Mouse (Mus musculus) left cerebral cortex, adult 18-20 months (tissue): ENCODE results near the gene Atp6v0c. TPM values are rescaled to one million over a fixed set of nuclear protein-coding genes. Genes with fewer than 3 reads are reported as not detected.
"Not testable (repeated sequence)": the region's sequence is repeated elsewhere in the genome, so short reads cannot be mapped to it uniquely, and the experiment has no call there.

ENCODE experiments used
- DNase-seq, 2 experiments: peaks; one replicate each; pipeline ENCODE4 v3.0.0; 2021 to 2022; ENCODE audit warnings: low spot score in 2 of 2, mixed read lengths in 1 of 2
- total RNA-seq, 2 experiments: library from RNA; stranded (reverse); gene quantifications; 2 replicates each; pipeline ENCODE4 v1.2.3; 2021

The Atp6v0c gene
- total RNA-seq, 2 experiments from 2014 or later, result 1,209 to 1,218 TPM

- no peak for DNase-seq
Observed at GRCm38 (mm10) chr17:24162584-24163175, 6.8 kb downstream of the Atp6v0c start.

DNA sequence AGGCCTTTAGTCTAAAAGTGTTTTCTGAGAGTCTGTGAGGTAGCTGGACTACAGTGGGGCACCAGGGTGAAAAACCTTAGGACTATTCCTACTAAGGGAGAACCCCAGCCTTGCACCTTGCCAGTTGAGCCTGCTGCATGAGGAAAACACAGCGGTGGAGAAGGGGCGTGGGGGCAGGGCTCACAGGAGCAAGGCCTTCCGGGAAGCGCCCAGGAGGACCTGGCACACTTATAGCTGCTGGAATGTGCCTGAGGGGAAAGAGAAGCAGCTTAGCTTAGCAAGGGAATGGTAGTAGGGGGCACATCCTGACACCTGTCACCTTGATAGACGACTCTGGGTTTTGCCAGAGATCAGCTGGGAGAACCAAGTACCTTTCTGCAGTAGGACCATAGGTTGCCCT is 8.0 kb downstream of the Atp6v0c start:
- DNase-seq, result no peak

DNA sequence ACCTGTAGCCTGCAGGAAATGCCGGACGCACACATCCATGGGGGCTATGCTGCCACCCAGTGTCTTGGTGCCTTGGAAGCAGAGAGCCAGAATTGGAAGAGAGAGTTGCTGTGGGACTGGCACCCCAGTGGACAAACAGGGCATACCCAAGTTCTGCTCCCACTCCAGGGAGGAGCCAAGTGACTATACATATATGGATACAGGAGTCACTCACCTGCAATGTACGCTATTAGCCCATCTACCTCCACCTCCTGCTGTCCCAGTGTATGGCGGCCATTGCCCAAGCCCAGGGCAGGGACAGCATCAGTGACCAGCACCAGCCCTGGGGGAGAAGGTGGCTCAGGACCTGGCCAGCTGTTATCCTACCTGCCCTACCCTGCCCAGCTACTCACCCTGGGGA is 12.0 kb downstream of the Atp6v0c start:
- DNase-seq, result no peak

GRCm38 (mm10) chr17:24157121-24157520 is 12.4 kb downstream of the Atp6v0c start:
- DNase-seq, result no peak

DNA sequence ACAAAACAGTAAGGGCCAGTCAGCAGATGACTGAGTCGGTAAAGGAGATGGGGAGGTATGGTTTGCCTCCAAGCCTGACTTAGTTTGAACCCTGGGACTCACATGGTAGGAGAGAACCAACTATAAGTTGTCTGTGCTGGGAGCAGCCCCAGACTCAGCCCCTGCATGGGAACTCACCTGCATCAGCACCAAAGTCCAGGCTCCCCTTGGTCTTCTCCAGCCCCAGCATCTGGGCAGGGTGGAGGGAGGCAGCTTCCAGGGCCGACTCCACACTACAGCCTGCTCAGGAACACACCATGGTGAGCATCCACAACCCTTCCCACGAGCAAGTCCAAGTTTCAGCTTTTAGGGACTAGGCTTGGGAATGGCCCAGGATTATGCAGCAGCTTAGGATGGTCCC is 13.1 kb downstream of the Atp6v0c start:
- DNase-seq, result no peak

DNA sequence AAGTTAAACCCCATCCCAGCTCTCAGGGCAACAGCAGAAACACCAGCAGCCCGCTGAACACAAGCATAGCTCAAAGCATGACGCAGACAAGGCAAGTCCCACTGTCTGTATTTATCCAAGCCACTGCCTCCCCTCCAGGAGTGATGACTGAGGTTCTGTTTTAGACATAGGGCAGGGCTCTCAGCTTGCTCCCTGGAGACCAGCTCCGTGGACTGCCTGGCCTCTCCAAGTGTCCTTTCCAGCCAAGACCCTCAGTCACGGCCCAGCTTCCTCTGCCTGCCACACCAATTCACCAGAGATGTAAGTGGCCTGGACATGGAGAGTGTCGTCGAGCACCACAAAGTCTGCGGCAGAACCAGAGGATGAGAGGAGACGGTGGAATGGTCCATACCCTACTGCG is 13.8 kb downstream of the Atp6v0c start:
- no peak for DNase-seq

DNA sequence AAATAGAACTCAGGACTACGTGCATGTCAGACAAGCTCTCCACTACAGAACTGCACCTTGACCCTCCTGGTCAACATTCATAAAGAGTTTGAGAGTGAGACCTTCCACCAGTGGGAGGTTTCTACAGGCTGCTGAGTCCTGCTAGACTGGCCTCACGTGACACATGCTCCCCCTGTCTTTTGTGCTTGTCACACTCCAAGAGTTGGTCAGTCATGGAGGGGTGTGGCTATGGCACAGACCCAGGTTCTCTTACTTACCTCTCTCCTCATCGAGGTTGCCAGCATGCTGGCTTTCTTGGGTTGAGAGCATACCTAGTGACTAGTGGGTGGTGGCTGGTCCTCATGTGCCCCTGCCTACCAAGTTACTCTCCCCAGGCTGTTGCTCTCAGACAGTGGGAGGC is 15.0 kb downstream of the Atp6v0c start:
- DNase-seq, result no peak

- peak; percentile 76 to 81 for DNase-seq
Observed at GRCm38 (mm10) chr17:24151890-24152563, 17.5 kb downstream of the Atp6v0c start.

DNA sequence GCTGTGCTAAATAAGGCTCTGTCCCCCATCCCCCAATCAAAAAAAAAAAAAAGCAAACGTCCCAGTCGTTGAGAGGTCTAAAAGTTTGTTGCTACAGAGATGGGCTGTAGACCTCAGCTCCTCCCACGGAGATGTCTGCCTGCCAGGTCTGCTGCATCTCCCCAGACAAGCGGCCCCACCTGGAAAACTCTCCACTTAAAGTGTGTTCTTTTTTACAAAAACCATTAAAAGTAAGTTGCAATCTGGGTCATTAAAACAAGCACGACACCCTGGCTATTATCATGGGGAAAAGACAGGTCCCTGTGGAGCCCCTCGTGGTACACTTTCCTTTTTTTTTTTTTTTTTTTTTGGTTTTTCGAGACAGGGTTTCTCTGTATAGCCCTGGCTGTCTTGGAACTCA is 18.1 kb downstream of the Atp6v0c start:
- no peak for DNase-seq

- DNase-seq, result no peak
Observed at GRCm38 (mm10) chr17:24150824-24151223, 18.7 kb downstream of the Atp6v0c start, which contains the start of gene Pdpk1. Gene Pdpk1 (minus strand): TSS chr17:24150924.

DNA sequence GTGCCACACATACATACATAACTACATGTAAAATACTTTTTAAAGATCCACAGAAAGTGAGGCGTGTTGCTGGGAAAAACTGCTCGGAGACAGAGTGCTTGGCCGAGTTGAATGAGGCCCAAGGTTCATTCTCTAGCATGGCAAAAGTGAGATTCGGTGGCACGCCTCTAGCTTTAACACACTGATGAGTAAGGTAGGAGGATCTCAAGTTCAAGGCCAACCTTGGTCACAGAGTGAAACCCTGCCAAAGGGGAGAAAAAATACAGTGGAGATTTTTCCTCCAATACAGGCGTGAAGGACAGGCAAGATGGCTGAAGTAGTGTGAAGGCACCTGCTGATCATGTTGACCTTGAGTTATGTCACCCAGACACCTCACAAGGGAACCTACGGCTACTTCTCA is 20.1 kb downstream of the Atp6v0c start:
- no peak for DNase-seq

DNA sequence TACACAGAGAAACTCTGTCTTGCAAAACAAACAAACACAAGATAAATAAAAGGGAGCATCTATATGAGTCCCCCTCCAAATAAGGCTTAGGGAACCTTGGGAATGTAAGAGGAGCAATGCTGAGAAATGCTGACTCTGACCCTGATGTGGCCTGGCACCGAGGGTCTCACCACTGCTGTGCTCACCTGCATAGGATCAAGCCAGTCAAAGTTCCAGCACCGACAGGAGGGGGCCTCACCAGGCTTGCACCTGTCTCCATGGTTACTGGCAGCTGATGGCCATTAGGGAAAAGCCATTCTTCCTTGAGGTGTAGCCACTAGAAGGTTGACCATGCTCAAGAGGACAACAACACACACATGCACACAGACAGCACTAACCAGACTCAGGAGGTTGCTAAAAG is 26.6 kb downstream of the Atp6v0c start:
- no peak for DNase-seq

GRCm38 (mm10) chr17:24141425-24141920 is 28.0 kb downstream of the Atp6v0c start:
- DNase-seq, result peak; percentile 97 to 98

DNA sequence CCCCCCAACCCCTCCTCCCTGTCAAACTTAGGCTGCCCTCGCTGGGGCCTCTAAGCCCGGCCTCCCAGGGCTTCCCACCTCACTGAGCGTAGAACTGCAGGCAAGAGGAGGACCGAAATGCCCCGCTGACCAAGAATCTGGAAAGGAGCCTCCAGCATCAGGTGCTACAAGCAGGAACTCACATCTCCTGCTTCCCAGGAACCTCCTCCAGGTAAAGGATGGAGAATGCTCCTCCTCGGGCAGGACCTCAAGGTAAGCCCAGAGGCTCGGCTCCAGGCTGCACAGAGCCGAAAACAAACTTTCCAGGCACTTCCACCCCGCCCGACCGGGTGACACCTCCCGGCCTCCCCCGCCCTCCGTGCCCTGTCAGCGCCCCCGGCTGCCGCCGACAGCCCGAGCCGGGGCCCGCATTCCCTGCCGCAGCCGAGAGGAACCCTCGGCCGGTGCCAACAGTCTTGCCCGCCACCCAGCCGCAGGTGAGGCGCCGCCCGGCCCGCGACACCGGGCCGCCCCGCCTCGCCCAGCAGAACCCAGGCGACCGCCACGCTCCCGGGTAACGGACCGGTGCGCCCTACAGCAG is 28.6 kb downstream of the Atp6v0c start:
- peak; percentile 9 to 19 for DNase-seq

- no peak for DNase-seq
Observed at GRCm38 (mm10) chr17:24139968-24140367, 29.5 kb downstream of the Atp6v0c start.

DNA sequence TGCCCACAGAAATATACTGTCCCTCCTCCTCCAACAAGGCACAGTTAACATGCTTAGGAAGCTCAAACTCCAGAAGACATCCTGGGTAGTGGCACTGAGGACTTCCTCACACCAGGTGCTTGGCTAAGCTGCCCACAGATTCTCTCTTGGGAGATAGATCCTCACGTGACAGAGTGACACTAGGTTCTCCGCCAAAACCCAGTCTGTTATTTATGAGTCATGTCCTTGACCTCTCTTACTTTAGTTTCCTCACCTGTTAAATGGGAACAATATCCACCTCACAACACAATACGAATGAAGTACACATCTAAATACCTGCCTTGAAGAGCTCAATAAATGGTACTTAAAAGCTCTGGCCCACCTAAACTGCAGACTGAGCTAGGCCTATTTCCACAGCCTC is 30.2 kb downstream of the Atp6v0c start:
- DNase-seq, result no peak

DNA sequence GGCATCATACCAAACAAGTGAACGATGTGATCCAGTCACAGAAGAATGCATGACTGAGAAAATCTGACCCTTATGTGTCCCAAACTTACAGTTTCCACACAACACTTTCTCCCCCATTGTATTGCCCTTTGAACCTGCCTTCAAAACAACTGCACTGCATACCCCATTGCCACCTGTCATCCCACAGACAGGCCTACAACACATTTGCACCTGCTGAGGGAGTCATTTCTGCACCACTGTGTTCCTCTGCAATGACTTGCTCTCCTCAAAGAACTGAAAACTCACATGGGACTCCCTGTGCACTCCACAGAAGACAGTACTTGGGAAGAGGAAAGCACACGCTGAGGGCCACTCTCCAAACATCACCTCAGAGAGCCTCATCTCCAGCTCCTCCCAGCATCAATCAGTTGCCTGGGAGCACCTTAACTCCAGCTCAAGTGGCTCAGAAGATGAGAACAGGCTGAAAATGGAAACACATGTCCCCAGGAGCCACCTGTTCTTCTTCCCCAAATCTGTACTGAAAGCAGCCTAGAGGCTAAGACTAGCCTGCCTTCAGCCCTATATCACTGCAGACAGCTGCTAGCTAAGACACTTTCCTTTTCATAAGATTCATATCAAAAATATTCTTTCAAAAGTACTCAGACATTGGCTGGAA is 32.1 kb downstream of the Atp6v0c start:
- no peak for DNase-seq

- DNase-seq, result no peak
Observed at GRCm38 (mm10) chr17:24134062-24134461, 35.4 kb downstream of the Atp6v0c start.

DNA sequence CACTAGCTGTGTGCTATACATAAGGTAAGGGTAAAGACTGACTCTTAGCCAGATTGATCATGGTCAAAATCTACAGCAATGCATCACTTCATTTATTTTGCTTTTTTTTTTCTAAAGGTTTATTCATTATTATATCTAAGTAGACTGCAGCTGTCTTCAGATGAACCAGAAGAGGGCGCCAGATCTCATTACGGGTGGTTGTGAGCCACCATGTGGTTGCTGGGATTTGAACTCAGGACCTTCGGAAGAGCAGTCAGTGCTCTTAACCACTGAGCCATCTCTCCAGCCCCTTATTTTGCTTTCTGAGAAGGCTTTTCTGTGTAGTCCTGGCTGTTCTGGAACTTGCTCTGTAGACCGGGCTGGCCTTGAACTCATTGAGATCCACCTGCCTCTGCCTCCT is 36.6 kb downstream of the Atp6v0c start:
- not testable (repeated sequence) for DNase-seq

DNA sequence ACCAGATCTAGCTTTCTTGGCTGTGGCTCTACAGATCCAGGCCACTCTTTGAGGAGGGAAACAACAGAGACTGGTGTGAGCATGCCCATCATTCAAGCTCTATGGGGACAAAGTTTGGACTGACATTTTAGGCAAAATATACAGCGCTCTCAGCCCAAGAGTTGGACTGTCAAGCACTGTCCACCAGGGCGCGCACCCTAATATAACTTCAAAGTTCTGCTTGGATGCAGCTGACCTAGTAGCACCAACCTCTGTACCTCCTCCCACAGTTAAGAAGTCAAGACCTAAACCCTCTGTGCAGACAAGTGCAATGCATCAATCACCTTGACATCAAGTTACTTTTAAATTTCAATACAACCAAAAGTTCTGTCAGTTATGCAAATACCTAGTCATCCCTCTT is 37.9 kb downstream of the Atp6v0c start:
- DNase-seq, result no peak

DNA sequence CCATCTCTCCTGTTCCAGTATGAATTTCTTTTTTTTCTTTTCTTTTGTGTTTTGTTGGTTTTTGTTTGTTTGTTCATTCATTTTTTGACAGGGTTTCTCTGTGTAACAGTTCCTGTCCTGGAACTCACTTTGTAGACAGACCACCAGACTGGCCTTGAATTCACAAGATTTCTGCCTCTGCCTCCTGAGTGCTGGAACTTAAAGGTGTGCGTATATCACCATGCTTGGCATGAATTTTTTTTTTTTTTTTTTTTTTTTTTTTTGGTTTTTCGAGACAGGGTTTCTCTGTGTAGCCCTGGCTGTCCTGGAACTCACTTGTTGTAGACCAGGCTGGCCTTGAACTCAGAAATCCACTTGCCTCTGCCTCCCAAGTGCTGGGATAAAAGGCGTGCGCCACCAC is 40.3 kb downstream of the Atp6v0c start:
- not testable (repeated sequence) for DNase-seq

- DNase-seq, result no peak
Observed at GRCm38 (mm10) chr17:24127592-24127991, 41.9 kb downstream of the Atp6v0c start.
